Mouse (Mus musculus) heart, embryonic 14.5 days (tissue): ENCODE results near the gene Dnah5. TPM values are rescaled to one million over a fixed set of nuclear protein-coding genes. Genes with fewer than 3 reads are reported as not detected.

ENCODE experiments used
- ATAC-seq: fragments of 200-750 bp; cut with Nextera tagmentation; 2 replicates; pipeline ENCODE4 v1.8.0; 2017; ENCODE audit warnings: low read depth, moderate TSS enrichment; ENCODE audit not compliant: insufficient number of reproducible peaks, insufficient read depth, low FRiP score
- H3K27ac ChIP-seq, 2 experiments: fragments of 200-500 bp in 1 of 2; fragments of 300-500 bp in 1 of 2; sonication (generic) in 1 of 2; replicated peaks in 1 of 2; 2 replicates each; pipeline ENCODE4 v1.5.1; 2012 to 2014; ENCODE audit warnings: low read depth in 2 of 2, low read length in 2 of 2, control low read depth in 1 of 2, mild to moderate bottlenecking in 1 of 2, mixed read lengths in 1 of 2; ENCODE audit not compliant: control insufficient read depth in 1 of 2, insufficient read depth in 1 of 2
- H3K27me3 ChIP-seq: fragments of 300-500 bp; sonication (generic); 2 replicates; pipeline ENCODE4 v1.6.1; 2014; ENCODE audit warnings: mild to moderate bottlenecking, low read length, control low read depth; ENCODE audit not compliant: control insufficient read depth, insufficient read depth
- H3K36me3 ChIP-seq: fragments of 300-500 bp; sonication (generic); 2 replicates; pipeline ENCODE4 v1.6.1; 2014; ENCODE audit warnings: mild to moderate bottlenecking, control low read depth, low read length, mixed read lengths; ENCODE audit not compliant: control insufficient read depth, insufficient read depth
- H3K4me1 ChIP-seq, 2 experiments: fragments of 200-500 bp in 1 of 2; fragments of 300-500 bp in 1 of 2; sonication (generic) in 1 of 2; 2 replicates each; pipeline ENCODE4 v1.6.1; 2012 to 2014; ENCODE audit warnings: low read length in 2 of 2, control low read depth in 1 of 2, mixed read lengths in 1 of 2; ENCODE audit not compliant: control insufficient read depth in 2 of 2, insufficient read depth in 2 of 2
- H3K4me2 ChIP-seq: fragments of 300-500 bp; sonication (generic); 2 replicates; pipeline ENCODE4 v1.6.1; 2014; ENCODE audit warnings: mild to moderate bottlenecking, low read length
- H3K4me3 ChIP-seq, 2 experiments: fragments of 200-500 bp in 1 of 2; fragments of 300-500 bp in 1 of 2; sonication (generic) in 1 of 2; 2 replicates each; pipeline ENCODE4 v1.5.1; 2012 to 2014; ENCODE audit warnings: low read length in 2 of 2, mild to moderate bottlenecking in 2 of 2, control low read depth in 1 of 2, low read depth in 1 of 2, moderate library complexity in 1 of 2; ENCODE audit not compliant: control insufficient read depth in 1 of 2, insufficient read depth in 1 of 2
- H3K9ac ChIP-seq: fragments of 300-500 bp; sonication (generic); 2 replicates; pipeline ENCODE4 v1.6.1; 2014; ENCODE audit warnings: mild to moderate bottlenecking, low read length
- H3K9me3 ChIP-seq: fragments of 300-500 bp; sonication (generic); 2 replicates; pipeline ENCODE4 v1.6.1; 2016; ENCODE audit warnings: low read length, control low read depth; ENCODE audit not compliant: control insufficient read depth
- WGBS: fragments of 180-500 bp; shearing (Covaris S2); extraction: QIAGEN DNeasy Blood & Tissue Kit; methylation state at CpG from one replicate; pipeline ENCODE4 v1.1.7; 2014; 5-methylcytosine and 5-hydroxymethylcytosine counted together
- polyA plus RNA-seq: library from polyadenylated mRNA; unstranded; fragments of >200 nt; fragmentation: Nextera tagmentation; extraction: Ambion mirVana; gene quantifications from 2 replicates; pipeline ENCODE4 v1.2.1, GENCODE M21; 2014

Gene Dnah5
- polyA plus RNA-seq, 1 experiment from 2014 or later = not detected

GRCm38 (mm10) chr15:28307884-28308283 is 104.3 kb downstream of the Dnah5 start:
- H3K9ac ChIP-seq = no peak overlapping the region
- no peaks in the 10 kb centered on the region for H3K9me3 ChIP-seq
- H3K4me3 ChIP-seq = no peak overlapping the region
- no peak overlapping the region for H3K4me2 ChIP-seq
- no peaks in the 10 kb centered on the region for H3K27me3 ChIP-seq
- no peak for ATAC-seq
- H3K36me3 ChIP-seq = no peaks in the 10 kb centered on the region
- WGBS = 88% methylated on average over 2 of the region's 2 CpGs
- H3K4me1 ChIP-seq = no peaks in the 10 kb centered on the region
- no peak overlapping the region for H3K27ac ChIP-seq

- no peak for ATAC-seq
- WGBS = 66% methylated on average over 4 of the region's 4 CpGs
- H3K4me3 ChIP-seq = no peak overlapping the region
Measured at GRCm38 (mm10) chr15:28310516-28310915, 107.0 kb downstream of the Dnah5 start.

DNA sequence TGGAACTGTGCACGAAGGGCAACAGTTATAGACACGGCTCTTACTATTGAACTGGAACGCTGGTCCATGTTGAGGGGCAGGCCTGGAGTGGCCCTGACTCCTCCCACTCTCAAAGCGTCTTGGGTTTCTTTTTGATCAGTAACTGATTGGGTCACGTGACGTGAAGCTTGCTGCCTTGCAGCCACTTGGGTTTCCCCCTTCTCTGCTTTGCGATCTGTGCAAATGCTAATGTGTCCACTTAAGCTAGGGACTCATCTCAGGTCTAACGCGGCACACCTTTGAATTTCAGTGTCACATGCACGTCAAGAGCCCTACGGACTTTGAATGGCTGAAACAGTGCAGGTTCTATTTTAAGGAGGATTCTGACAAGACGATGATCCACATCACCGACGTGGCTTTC is 109.9 kb downstream of the Dnah5 start:
- H3K4me2 ChIP-seq = no peak overlapping the region
- H3K4me3 ChIP-seq = no peak overlapping the region
- no peak for ATAC-seq
- no peak overlapping the region for H3K9ac ChIP-seq
- no peaks in the 10 kb centered on the region for H3K4me1 ChIP-seq
- no peak overlapping the region for H3K27ac ChIP-seq
- H3K9me3 ChIP-seq = no peaks in the 10 kb centered on the region
- no peaks in the 10 kb centered on the region for H3K27me3 ChIP-seq
- no peaks in the 10 kb centered on the region for H3K36me3 ChIP-seq
- WGBS = 67% methylated on average over 14 of the region's 14 CpGs

More at GRCm38 (mm10) chr15:28310516-28310915, 107.0 kb downstream of the Dnah5 start:
- Histone ChIP-seq H3K36me3 (no peaks in the 10 kb centered on the region), H3K4me1 (no peaks in the 10 kb centered on the region), H3K4me2 (no peak overlapping the region), H3K27ac (no peak overlapping the region), H3K27me3 (no peaks in the 10 kb centered on the region), H3K9me3 (no peaks in the 10 kb centered on the region), H3K9ac (no peak overlapping the region)

DNA sequence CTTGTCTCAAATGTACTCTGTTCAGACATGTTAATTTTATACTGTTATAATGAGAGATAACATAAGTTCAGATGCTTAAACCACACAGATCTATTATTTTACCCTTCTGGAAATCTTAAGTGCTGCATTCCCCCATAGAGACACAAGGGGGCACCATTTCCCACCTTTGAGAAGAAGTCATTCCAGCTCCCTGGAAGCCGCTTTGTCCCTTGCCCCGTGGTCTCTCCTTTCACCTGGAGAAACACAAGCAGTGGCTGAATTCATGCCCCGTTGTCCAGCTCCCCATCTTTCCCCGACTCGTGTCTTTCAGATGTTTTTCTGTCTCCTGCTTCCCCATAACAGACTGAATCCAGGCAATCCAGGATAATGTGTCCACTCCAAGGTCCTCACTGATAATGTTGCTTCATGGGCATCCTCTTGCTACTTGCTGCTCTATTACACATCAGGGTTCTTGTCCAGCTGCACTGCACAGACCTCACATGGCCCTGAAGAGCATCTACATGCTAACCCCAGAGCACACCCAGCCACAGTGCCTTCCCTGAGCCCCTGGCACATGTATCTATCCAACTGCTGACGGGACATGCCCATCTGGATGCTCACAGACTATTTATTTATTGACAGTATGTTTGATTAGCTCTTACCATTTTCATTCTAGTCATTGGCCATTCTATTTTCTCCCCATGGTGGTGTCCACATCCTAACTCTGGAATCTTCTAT is 112.4 kb downstream of the Dnah5 start:
- no peaks in the 10 kb centered on the region for H3K9me3 ChIP-seq
- no peak for ATAC-seq
- no peaks in the 10 kb centered on the region for H3K27me3 ChIP-seq
- H3K4me1 ChIP-seq = no peaks in the 10 kb centered on the region
- H3K4me3 ChIP-seq = no peak overlapping the region
- peak overlapping the region; percentile 18; the same call in 1 of the 2 replicates for H3K4me2 ChIP-seq
- H3K36me3 ChIP-seq = no peaks in the 10 kb centered on the region
- H3K9ac ChIP-seq = no peak overlapping the region
- H3K27ac ChIP-seq = no peak overlapping the region
- WGBS = 26% methylated on average over 6 of the region's 6 CpGs

- ATAC-seq = no peak
- WGBS = 84% methylated on average over 7 of the region's 7 CpGs
- Histone ChIP-seq H3K4me1 (no peaks in the 10 kb centered on the region), H3K4me2 (no peak overlapping the region), H3K4me3 (no peak overlapping the region), H3K27me3 (no peaks in the 10 kb centered on the region), H3K27ac (no peak overlapping the region), H3K9me3 (no peaks in the 10 kb centered on the region), H3K9ac (no peak overlapping the region), H3K36me3 (no peaks in the 10 kb centered on the region)
Measured at GRCm38 (mm10) chr15:28322533-28322932, 119.0 kb downstream of the Dnah5 start.

- no peak overlapping the region for H3K4me3 ChIP-seq
- no peak overlapping the region for H3K4me2 ChIP-seq
- ATAC-seq = no peak
- no peaks in the 10 kb centered on the region for H3K36me3 ChIP-seq
- no peaks in the 10 kb centered on the region for H3K4me1 ChIP-seq
- no peak overlapping the region for H3K9ac ChIP-seq
- no peaks in the 10 kb centered on the region for H3K9me3 ChIP-seq
- H3K27ac ChIP-seq = no peak overlapping the region
- WGBS = 86% methylated on average over 7 of the region's 7 CpGs
- H3K27me3 ChIP-seq = no peaks in the 10 kb centered on the region
Measured at GRCm38 (mm10) chr15:28326985-28327384, 123.4 kb downstream of the Dnah5 start.

DNA sequence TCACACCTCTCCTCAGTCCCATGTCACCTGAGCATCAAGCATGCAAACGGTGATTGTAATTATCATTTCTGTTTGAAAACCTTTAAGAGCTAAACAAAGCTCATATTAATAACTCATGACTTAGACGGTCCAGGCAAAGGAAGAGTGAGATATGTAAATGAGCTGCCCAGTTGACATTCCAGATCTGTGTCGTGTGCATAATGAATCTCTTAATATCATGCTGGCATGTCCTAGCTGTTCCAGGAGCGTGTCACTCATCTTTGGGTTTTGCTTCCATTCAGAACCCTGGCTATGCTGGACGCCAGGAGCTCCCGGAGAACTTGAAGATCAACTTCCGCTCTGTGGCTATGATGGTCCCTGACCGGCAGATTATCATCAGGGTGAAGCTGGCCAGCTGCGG is 123.9 kb downstream of the Dnah5 start:
- Histone ChIP-seq H3K9ac (no peak overlapping the region), H3K27ac (no peak overlapping the region), H3K4me2 (no peak overlapping the region), H3K4me3 (no peak overlapping the region), H3K27me3 (no peaks in the 10 kb centered on the region), H3K36me3 (no peaks in the 10 kb centered on the region), H3K4me1 (no peaks in the 10 kb centered on the region), H3K9me3 (no peaks in the 10 kb centered on the region)
- 79% methylated on average over 9 of the region's 9 CpGs for WGBS
- no peak for ATAC-seq

GRCm38 (mm10) chr15:28341151-28341550 is 137.6 kb downstream of the Dnah5 start:
- H3K4me2 ChIP-seq = no peak overlapping the region
- ATAC-seq = no peak
- no peaks in the 10 kb centered on the region for H3K27me3 ChIP-seq
- H3K36me3 ChIP-seq = no peaks in the 10 kb centered on the region
- H3K9ac ChIP-seq = no peak overlapping the region
- 44% methylated on average over 4 of the region's 4 CpGs for WGBS
- H3K27ac ChIP-seq = no peak overlapping the region
- no peak overlapping the region for H3K4me3 ChIP-seq
- H3K9me3 ChIP-seq = no peaks in the 10 kb centered on the region
- no peaks in the 10 kb centered on the region for H3K4me1 ChIP-seq
